Mouse (Mus musculus) C2C12 (cell line): ENCODE data around the gene Tmeff1. TPM values are rescaled to one million over a fixed set of nuclear protein-coding genes. Genes with fewer than 3 reads are reported as not detected.

Source experiments
- H3K27me3 ChIP-seq: one replicate; pipeline ENCODE4 v1.6.1; 2011; ENCODE audit not compliant: control insufficient read depth, insufficient read depth, insufficient read length
- H3K36me3 ChIP-seq: one replicate; pipeline ENCODE4 v1.6.1; 2011; ENCODE audit not compliant: control insufficient read depth, insufficient read depth
- H3K4me3 ChIP-seq: one replicate; pipeline ENCODE4 v1.5.1; 2011; ENCODE audit warnings: mild to moderate bottlenecking, control low read depth; ENCODE audit not compliant: poor library complexity, insufficient read depth, severe bottlenecking
- H3K79me2 ChIP-seq: one replicate; pipeline ENCODE4 v1.6.1; 2011; ENCODE audit not compliant: control insufficient read depth, insufficient read depth
- H3K79me3 ChIP-seq: one replicate; pipeline ENCODE4 v1.6.1; 2011; ENCODE audit warnings: low read depth, control low read depth
- H3ac ChIP-seq: one replicate; pipeline ENCODE3; 2011; ENCODE audit warnings: low read depth; ENCODE audit not compliant: control insufficient read depth, insufficient read length
- CEBPB ChIP-seq: IDR thresholded peaks from one replicate; pipeline ENCODE4 v1.6.1; 2011; ENCODE audit warnings: low read depth, mild to moderate bottlenecking, control low read depth, moderate library complexity
- CTCF ChIP-seq: IDR thresholded peaks from one replicate; pipeline ENCODE4 v1.5.1; 2011; ENCODE audit not compliant: control insufficient read depth, insufficient read depth, insufficient read length
- FOSL1 ChIP-seq: IDR thresholded peaks from one replicate; pipeline ENCODE4 v1.8.0; 2011; ENCODE audit warnings: mild to moderate bottlenecking, low read length; ENCODE audit not compliant: poor library complexity, insufficient read depth, severe bottlenecking
- MAX ChIP-seq: IDR thresholded peaks from one replicate; pipeline ENCODE4 v1.6.1; 2011; ENCODE audit warnings: mild to moderate bottlenecking, control low read depth
- MYOD1 ChIP-seq: IDR thresholded peaks from one replicate; pipeline ENCODE4 v1.6.1; 2011; ENCODE audit warnings: low read depth; ENCODE audit not compliant: control insufficient read depth, insufficient read length
- MYOG ChIP-seq: IDR thresholded peaks from one replicate; pipeline ENCODE4 v1.6.1; 2011; ENCODE audit not compliant: control insufficient read depth, insufficient read length; ENCODE audit errors: extremely low read depth
- USF1 ChIP-seq: IDR thresholded peaks from one replicate; pipeline ENCODE4 v1.6.1; 2011; ENCODE audit warnings: low read depth, mild to moderate bottlenecking, control low read depth, moderate library complexity
- polyA plus RNA-seq: library from polyadenylated mRNA; unstranded; fragments of >200 nt; fragmentation: generic; extraction: Trizol; gene quantifications from one replicate; pipeline ENCODE4 v1.2.1, GENCODE M21; 2012; ENCODE audit warnings: missing spikeins

Tmeff1 gene
- polyA plus RNA-seq, 1 experiment: 22.7 TPM

GRCm38 (mm10) chr4:48643801-48644200 lies 58.8 kb downstream of the Tmeff1 start:
- Histone ChIP-seq H3K4me3 (no peak overlapping the region), H3ac (no peak overlapping the region), H3K36me3 (no peaks in the 10 kb centered on the region), H3K79me2 (no peaks in the 10 kb centered on the region), H3K27me3 (no peaks in the 10 kb centered on the region), H3K79me3 (no peaks in the 10 kb centered on the region)
- TF ChIP-seq MYOD1 (no peak), USF1 (no peak), MAX (no peak), MYOG (no peak), CEBPB (no peak), FOSL1 (no peak), CTCF (no peak)

- Histone ChIP-seq H3K4me3 (no peak overlapping the region), H3K79me3 (no peaks in the 10 kb centered on the region), H3K27me3 (no peaks in the 10 kb centered on the region), H3K79me2 (no peaks in the 10 kb centered on the region), H3ac (no peak overlapping the region), H3K36me3 (no peaks in the 10 kb centered on the region)
- TF ChIP-seq CTCF (no peak), MYOD1 (no peak), FOSL1 (no peak), MYOG (no peak), MAX (no peak), USF1 (no peak), CEBPB (no peak)
These were observed 61.2 kb downstream of the Tmeff1 start for GRCm38 (mm10) chr4:48646143-48646542.

- Histone ChIP-seq H3K79me2 (no peaks in the 10 kb centered on the region), H3K79me3 (no peaks in the 10 kb centered on the region), H3ac (no peak overlapping the region), H3K27me3 (no peaks in the 10 kb centered on the region), H3K36me3 (no peaks in the 10 kb centered on the region), H3K4me3 (no peak overlapping the region)
- TF ChIP-seq FOSL1 (no peak), CTCF (no peak), CEBPB (no peak), USF1 (no peak), MYOD1 (no peak), MYOG (no peak), MAX (no peak)
These were observed 65.8 kb downstream of the Tmeff1 start for GRCm38 (mm10) chr4:48650617-48651360.

- no peaks in the 10 kb centered on the region for H3K36me3 ChIP-seq
- TF ChIP-seq FOSL1 (no peak), CTCF (no peak), USF1 (no peak), MAX (no peak), MYOG (no peak), CEBPB (no peak), MYOD1 (no peak)
- H3ac ChIP-seq: no peak overlapping the region
- no peaks in the 10 kb centered on the region for H3K27me3 ChIP-seq
- no peaks in the 10 kb centered on the region for H3K79me2 ChIP-seq
- no peaks in the 10 kb centered on the region for H3K79me3 ChIP-seq
- H3K4me3 ChIP-seq: no peak overlapping the region
These were observed 69.1 kb downstream of the Tmeff1 start for GRCm38 (mm10) chr4:48654118-48654517.

GRCm38 (mm10) chr4:48656530-48656929 lies 71.6 kb downstream of the Tmeff1 start:
- Histone ChIP-seq H3K27me3 (no peaks in the 10 kb centered on the region), H3ac (no peak overlapping the region), H3K79me2 (no peaks in the 10 kb centered on the region), H3K79me3 (no peaks in the 10 kb centered on the region), H3K4me3 (no peak overlapping the region), H3K36me3 (no peaks in the 10 kb centered on the region)
- TF ChIP-seq MYOD1: no peak
- no peak for TF ChIP-seq CEBPB
- no peak for TF ChIP-seq MAX
- TF ChIP-seq CTCF: no peak
- no peak for TF ChIP-seq MYOG
- TF ChIP-seq USF1: no peak
- TF ChIP-seq FOSL1: no peak
